Mouse (Mus musculus) yolk sac, embryonic 10.5 days (tissue): ENCODE data around the gene Fmo2.

Experiments used
- DNase-seq: peaks from one replicate; pipeline ENCODE4 v3.0.0-alpha.2; 2017; ENCODE audit warnings: low spot score

Gene Fmo2

GRCm38 (mm10) chr1:162891980-162892451, 6.5 kb downstream of the Fmo2 start:
- DNase-seq: peak; percentile 82

- DNase-seq: no peak
Observed at GRCm38 (mm10) chr1:162888646-162889045, 9.9 kb downstream of the Fmo2 start.

- DNase-seq: no peak
Observed at GRCm38 (mm10) chr1:162887644-162888043, 10.9 kb downstream of the Fmo2 start.

- no peak for DNase-seq
Observed at GRCm38 (mm10) chr1:162886138-162886816, 12.2 kb downstream of the Fmo2 start.

- no peak for DNase-seq
Observed at GRCm38 (mm10) chr1:162882681-162883080, 15.8 kb downstream of the Fmo2 start.

GRCm38 (mm10) chr1:162879595-162880369, 18.7 kb downstream of the Fmo2 start:
- no peak for DNase-seq

- peak; percentile 82 for DNase-seq
Observed at GRCm38 (mm10) chr1:162875091-162875490, 23.4 kb downstream of the Fmo2 start.

GRCm38 (mm10) chr1:162871701-162872311, 26.7 kb downstream of the Fmo2 start:
- peak; percentile 82 for DNase-seq

- no peak for DNase-seq
Observed at GRCm38 (mm10) chr1:162870978-162871377, 27.5 kb downstream of the Fmo2 start.

- DNase-seq: no peak
Observed at GRCm38 (mm10) chr1:162867396-162867795, 31.1 kb downstream of the Fmo2 start.

GRCm38 (mm10) chr1:162866280-162866681, 32.2 kb downstream of the Fmo2 start, which contains the start of gene Fmo1:
Fmo1 (minus strand) TSS chr1:162866610.
- no peak for DNase-seq

GRCm38 (mm10) chr1:162865493-162865830, 33.1 kb downstream of the Fmo2 start:
- no peak for DNase-seq

GRCm38 (mm10) chr1:162864816-162865492, 33.6 kb downstream of the Fmo2 start:
- DNase-seq: no peak

GRCm38 (mm10) chr1:162864279-162864678, 34.2 kb downstream of the Fmo2 start:
- no peak for DNase-seq

GRCm38 (mm10) chr1:162863579-162863978, 34.9 kb downstream of the Fmo2 start:
- no peak for DNase-seq

- DNase-seq: no peak
Observed at GRCm38 (mm10) chr1:162862328-162862727, 36.2 kb downstream of the Fmo2 start.

GRCm38 (mm10) chr1:162859996-162860605, 38.4 kb downstream of the Fmo2 start:
- DNase-seq: no peak

GRCm38 (mm10) chr1:162859545-162859976, 39.0 kb downstream of the Fmo2 start:
- DNase-seq: no peak

GRCm38 (mm10) chr1:162858748-162859130, 39.8 kb downstream of the Fmo2 start:
- no peak for DNase-seq

GRCm38 (mm10) chr1:162857766-162858747, 40.5 kb downstream of the Fmo2 start:
- no peak for DNase-seq
